Mouse (Mus musculus): ENCODE data around the gene Cd70. TPM values are rescaled to one million over a fixed set of nuclear protein-coding genes. Genes with fewer than 3 reads are reported as not detected.

The Cd70 gene
- polyA plus RNA-seq (2012; rRNA removed) (not detected in 2 replicates), polyA plus RNA-seq (2014; fragmentation: Nextera tagmentation; extraction: Ambion mirVana) (not detected in 2 replicates)

GRCm38 (mm10) chr17:57148994-57149803, at the start of gene Cd70:
Gene Cd70, minus strand, starts transcription at chr17:57149777.
- Histone ChIP-seq H3K27me3 (ENCODE audit: control insufficient read depth, insufficient read depth, low read length) (peaks cover 31% of the 10 kb centered on the region), H3K9ac (ENCODE audit: low read depth, low read length, severe bottlenecking) (peak within 1 kb of the TSS; percentile 38), H3K4me2 (replicated peaks; ENCODE audit: low read depth, low read length, severe bottlenecking) (peak within 1 kb of the TSS; percentile 46), H3K9me3 (ENCODE audit: control insufficient read depth, low read length) (no peaks in the 10 kb centered on the region), H3K36me3 (ENCODE audit: control insufficient read depth, insufficient read depth, low read length) (no peaks in the 10 kb centered on the region), H3K4me3 (replicated peaks; ENCODE audit: low read length) (peak within 1 kb of the TSS; percentile 33), H3K4me1 (ENCODE audit: control insufficient read depth, insufficient read depth, low read length) (no peaks in the 10 kb centered on the region), H3K27ac (replicated peaks; ENCODE audit: low read depth, low read length) (no peak within 1 kb of the TSS)
- DNase-seq (ENCODE audit: low spot score) = no peak
- no peak for TF ChIP-seq POLR2A (IDR thresholded peaks at IDR 0.05; ENCODE audit: borderline replicate concordance, extremely low read depth, insufficient read depth, insufficient read length)
- 3% methylated on average over 38 of the region's 39 CpGs for WGBS
- ATAC-seq (ENCODE audit: low FRiP score, low read depth) = no peak

- no peak for ATAC-seq (ENCODE audit: low FRiP score, low read depth)
- DNase-seq (ENCODE audit: low spot score) = no peak
- no peaks in the 10 kb centered on the region for H3K36me3 ChIP-seq (ENCODE audit: control insufficient read depth, insufficient read depth, low read length)
- H3K27me3 ChIP-seq (ENCODE audit: control insufficient read depth, insufficient read depth, low read length) = no peaks in the 10 kb centered on the region
- no peak overlapping the region for H3K4me2 ChIP-seq (replicated peaks; ENCODE audit: low read depth, low read length, severe bottlenecking)
- TF ChIP-seq POLR2A (IDR thresholded peaks at IDR 0.05; ENCODE audit: borderline replicate concordance, extremely low read depth, insufficient read depth, insufficient read length) = no peak
- H3K27ac ChIP-seq (replicated peaks; ENCODE audit: low read depth, low read length) = no peak overlapping the region
- no peaks in the 10 kb centered on the region for H3K9me3 ChIP-seq (ENCODE audit: control insufficient read depth, low read length)
- no peak overlapping the region for H3K9ac ChIP-seq (ENCODE audit: low read depth, low read length, severe bottlenecking)
- H3K4me1 ChIP-seq (ENCODE audit: control insufficient read depth, insufficient read depth, low read length) = no peaks in the 10 kb centered on the region
- no peak overlapping the region for H3K4me3 ChIP-seq (replicated peaks; ENCODE audit: low read length)
- 81% methylated on average over 3 of the region's 3 CpGs for WGBS
These were observed 48.7 kb upstream of the Cd70 start for GRCm38 (mm10) chr17:57198252-57198651.

GRCm38 (mm10) chr17:57195326-57196010, 45.9 kb upstream of the Cd70 start:
- H3K36me3 ChIP-seq (ENCODE audit: control insufficient read depth, insufficient read depth, low read length) = no peaks in the 10 kb centered on the region
- no peak overlapping the region for H3K4me2 ChIP-seq (replicated peaks; ENCODE audit: low read depth, low read length, severe bottlenecking)
- H3K27me3 ChIP-seq (ENCODE audit: control insufficient read depth, insufficient read depth, low read length) = no peaks in the 10 kb centered on the region
- no peak overlapping the region for H3K27ac ChIP-seq (replicated peaks; ENCODE audit: low read depth, low read length)
- ATAC-seq (ENCODE audit: low FRiP score, low read depth) (no peak; the same call in 1 of the 2 replicates), DNase-seq (ENCODE audit: low spot score) (peak; percentile 21)
- TF ChIP-seq POLR2A (IDR thresholded peaks at IDR 0.05; ENCODE audit: borderline replicate concordance, extremely low read depth, insufficient read depth, insufficient read length) = no peak
- H3K9ac ChIP-seq (ENCODE audit: low read depth, low read length, severe bottlenecking) = no peak overlapping the region
- 63% methylated on average over 8 of the region's 8 CpGs for WGBS
- H3K4me1 ChIP-seq (ENCODE audit: control insufficient read depth, insufficient read depth, low read length) = no peaks in the 10 kb centered on the region
- no peak overlapping the region for H3K4me3 ChIP-seq (replicated peaks; ENCODE audit: low read length)
- H3K9me3 ChIP-seq (ENCODE audit: control insufficient read depth, low read length) = no peaks in the 10 kb centered on the region

GRCm38 (mm10) chr17:57194771-57195170, 45.2 kb upstream of the Cd70 start:
- H3K9me3 ChIP-seq (ENCODE audit: control insufficient read depth, low read length) = no peaks in the 10 kb centered on the region
- H3K36me3 ChIP-seq (ENCODE audit: control insufficient read depth, insufficient read depth, low read length) = no peaks in the 10 kb centered on the region
- no peak overlapping the region for H3K4me3 ChIP-seq (replicated peaks; ENCODE audit: low read length)
- WGBS = 73% methylated on average over 3 of the region's 3 CpGs
- no peaks in the 10 kb centered on the region for H3K4me1 ChIP-seq (ENCODE audit: control insufficient read depth, insufficient read depth, low read length)
- H3K9ac ChIP-seq (ENCODE audit: low read depth, low read length, severe bottlenecking) = no peak overlapping the region
- no peaks in the 10 kb centered on the region for H3K27me3 ChIP-seq (ENCODE audit: control insufficient read depth, insufficient read depth, low read length)
- DNase-seq (ENCODE audit: low spot score) (no peak), ATAC-seq (ENCODE audit: low FRiP score, low read depth) (no peak)
- H3K27ac ChIP-seq (replicated peaks; ENCODE audit: low read depth, low read length) = no peak overlapping the region
- TF ChIP-seq POLR2A (IDR thresholded peaks at IDR 0.05; ENCODE audit: borderline replicate concordance, extremely low read depth, insufficient read depth, insufficient read length) = no peak
- H3K4me2 ChIP-seq (replicated peaks; ENCODE audit: low read depth, low read length, severe bottlenecking) = no peak overlapping the region

GRCm38 (mm10) chr17:57194041-57194507, 44.5 kb upstream of the Cd70 start, which contains the start of gene Tnfsf14:
Gene Tnfsf14, minus strand, starts transcription at chr17:57194177.
- Histone ChIP-seq H3K4me2 (replicated peaks; ENCODE audit: low read depth, low read length, severe bottlenecking) (no peak within 1 kb of the TSS), H3K4me3 (replicated peaks; ENCODE audit: low read length) (no peak within 1 kb of the TSS), H3K36me3 (ENCODE audit: control insufficient read depth, insufficient read depth, low read length) (no peaks in the 10 kb centered on the region), H3K4me1 (ENCODE audit: control insufficient read depth, insufficient read depth, low read length) (no peaks in the 10 kb centered on the region), H3K27me3 (ENCODE audit: control insufficient read depth, insufficient read depth, low read length) (no peaks in the 10 kb centered on the region), H3K9me3 (ENCODE audit: control insufficient read depth, low read length) (no peaks in the 10 kb centered on the region), H3K27ac (replicated peaks; ENCODE audit: low read depth, low read length) (no peak within 1 kb of the TSS), H3K9ac (ENCODE audit: low read depth, low read length, severe bottlenecking) (no peak within 1 kb of the TSS)
- 84% methylated on average over 11 of the region's 11 CpGs for WGBS
- ATAC-seq (ENCODE audit: low FRiP score, low read depth) = no peak
- DNase-seq (ENCODE audit: low spot score) = no peak
- no peak for TF ChIP-seq POLR2A (IDR thresholded peaks at IDR 0.05; ENCODE audit: borderline replicate concordance, extremely low read depth, insufficient read depth, insufficient read length)
